Comparison of ENCODE assay signal across 8 mouse cellular contexts in genomic region chr2:125731763-125732560, GRCm38 (mm10). TPM values are rescaled to one million over a fixed set of nuclear protein-coding genes. Genes with fewer than 3 reads are reported as not detected.
DNase-seq lines count a peak whose midpoint lies in the region; ATAC-seq and TF ChIP-seq lines count a peak whose summit lies in the region.

No protein-coding gene starts in this region.

- peaks cover 1% of the 10 kb centered on the region; the same call in 1 of the 2 replicates for H3K4me1 ChIP-seq in bone marrow, adult 2 months (ENCODE audit: control insufficient read depth, insufficient read depth, low read length)
- peaks cover 13% of the 10 kb centered on the region for H3K4me1 ChIP-seq in embryonic facial prominence, embryonic 14.5 days (ENCODE audit: control insufficient read depth, insufficient read depth, low read length)
- peaks cover 16% of the 10 kb centered on the region for H3K4me1 ChIP-seq in limb, embryonic 12.5 days (replicated peaks)
- peaks cover 11% of the 10 kb centered on the region for H3K4me1 ChIP-seq in midbrain, embryonic 15.5 days

- H3K4me2 ChIP-seq in embryonic facial prominence, embryonic 14.5 days (ENCODE audit: low read depth, low read length): peak overlapping the region; percentile 69
- peak overlapping the region; percentile 60 for H3K4me2 ChIP-seq in limb, embryonic 12.5 days
- H3K4me2 ChIP-seq in midbrain, embryonic 15.5 days: peak overlapping the region; percentile 87

- no peaks in the 10 kb centered on the region for H3K27me3 ChIP-seq in embryonic facial prominence, embryonic 14.5 days (replicated peaks; ENCODE audit: control insufficient read depth, insufficient read depth, low read length)
- 0 out of 2 replicates have a peak, but pooled peaks cover 4% of the 10 kb centered on the region for H3K27me3 ChIP-seq in limb, embryonic 12.5 days
- H3K27me3 ChIP-seq in midbrain, embryonic 15.5 days (replicated peaks): no peaks in the 10 kb centered on the region

- peak; percentile 95 for ATAC-seq in embryonic facial prominence, embryonic 14.5 days (ENCODE audit: low read depth)
- peak; percentile 92 for ATAC-seq in limb, embryonic 12.5 days (ENCODE audit: insufficient number of reproducible peaks, insufficient read depth, low FRiP score, low TSS enrichment, low read depth)
- ATAC-seq in midbrain, embryonic 15.5 days (replicated peaks): peak; percentile 96

- peak; percentile 35; the same call in 1 of the 2 replicates for TF ChIP-seq POLR2A in bone marrow, adult 2 months (IDR thresholded peaks at IDR 0.05; ENCODE audit: borderline replicate concordance, control insufficient read depth, low read depth, low read length)

- TF ChIP-seq CTCF in bone marrow, adult 2 months (IDR thresholded peaks at IDR 0.05; ENCODE audit: control insufficient read depth, insufficient read depth, low read length): peak; percentile 89

- H3K9me3 ChIP-seq in embryonic facial prominence, embryonic 14.5 days (ENCODE audit: control insufficient read depth, low read length): no peaks in the 10 kb centered on the region
- no peaks in the 10 kb centered on the region for H3K9me3 ChIP-seq in limb, embryonic 12.5 days
- H3K9me3 ChIP-seq in midbrain, embryonic 15.5 days: no peaks in the 10 kb centered on the region

- no peak overlapping the region for H3K4me3 ChIP-seq in bone marrow, adult 2 months (replicated peaks; ENCODE audit: control insufficient read depth, low read depth, low read length)
- peak overlapping the region; percentile 46 for H3K4me3 ChIP-seq in embryonic facial prominence, embryonic 14.5 days (ENCODE audit: low read depth, low read length)
- peak overlapping the region; percentile 45 for H3K4me3 ChIP-seq in limb, embryonic 12.5 days (replicated peaks)
- H3K4me3 ChIP-seq in midbrain, embryonic 15.5 days: peak overlapping the region; percentile 47

- WGBS in bone marrow, adult 2 months: 23% methylated on average over 35 of the region's 35 CpGs
- 11% methylated on average over 35 of the region's 35 CpGs for WGBS in embryonic facial prominence, embryonic 14.5 days
- WGBS in limb, embryonic 12.5 days: 6% methylated on average over 35 of the region's 35 CpGs
- WGBS in midbrain, embryonic 15.5 days: 6% methylated on average over 35 of the region's 35 CpGs

- no peaks in the 10 kb centered on the region for H3K36me3 ChIP-seq in embryonic facial prominence, embryonic 14.5 days (ENCODE audit: control insufficient read depth, insufficient read depth, low read length)
- no peaks in the 10 kb centered on the region for H3K36me3 ChIP-seq in limb, embryonic 12.5 days
- no peaks in the 10 kb centered on the region for H3K36me3 ChIP-seq in midbrain, embryonic 15.5 days (replicated peaks)

- peak; percentile 79 for DNase-seq in A20 (ENCODE audit: low read depth, low spot score)
- peak; percentile 95 for DNase-seq in embryonic facial prominence, embryonic 14.5 days (ENCODE audit: low spot score)
- peak; percentile 91 for DNase-seq in heart, adult 8-10 months (ENCODE audit: low spot score)
- DNase-seq in kidney, adult 8-10 months: peak; percentile 92 to 96
- DNase-seq in spleen, adult 18-20 months: peak; percentile 66 to 87

- peak overlapping the region; percentile 72 for H3K9ac ChIP-seq in embryonic facial prominence, embryonic 14.5 days (ENCODE audit: low read depth, low read length)
- peak overlapping the region; percentile 74 for H3K9ac ChIP-seq in limb, embryonic 12.5 days (replicated peaks)
- peak overlapping the region; percentile 70 for H3K9ac ChIP-seq in midbrain, embryonic 15.5 days

- H3K27ac ChIP-seq in bone marrow, adult 2 months (ENCODE audit: control insufficient read depth, insufficient read depth, low read depth, low read length, poor library complexity): peak overlapping the region; percentile 10; the same call in 1 of the 2 replicates
- peak overlapping the region; percentile 80 for H3K27ac ChIP-seq in embryonic facial prominence, embryonic 14.5 days (replicated peaks; ENCODE audit: low read depth, low read length)
- peak overlapping the region; percentile 91 for H3K27ac ChIP-seq in limb, embryonic 12.5 days
- H3K27ac ChIP-seq in midbrain, embryonic 15.5 days: peak overlapping the region; percentile 91

RNA-seq across cellular contexts. Expression of gene Shc4, which starts 8.0 kb away (rescaled TPM):
- polyA plus RNA-seq in bone marrow, adult 2 months (2011; ENCODE audit: insufficient read depth, insufficient read length, low replicate concordance, missing spikeins): 0.34 TPM in 1 of 2 replicates, not detected in the other
- polyA plus RNA-seq in embryonic facial prominence, embryonic 14.5 days (2014; fragmentation: Nextera tagmentation; extraction: Ambion mirVana): 1.3 and 2.1 TPM in 2 replicates
- under 1 TPM; 0.82 to 0.97 (median 0.91) TPM for total RNA-seq in heart, adult 8-10 months (2022)
- 1.1 and 1.2 TPM in 2 replicates for polyA plus RNA-seq in limb, embryonic 12.5 days (2016; fragmentation: Nextera tagmentation; extraction: Ambion mirVana)
- polyA plus RNA-seq in midbrain, embryonic 15.5 days (2015; fragmentation: Nextera tagmentation; extraction: Ambion mirVana): 3.6 and 3.7 TPM in 2 replicates

RNA-seq across cellular contexts. Expression of gene Secisbp2l, which starts 50.7 kb away (rescaled TPM):
- polyA plus RNA-seq in bone marrow, adult 2 months (2011; ENCODE audit: insufficient read depth, insufficient read length, low replicate concordance, missing spikeins): 14.1 and 14.3 TPM in 2 replicates
- 21.8 and 22.1 TPM in 2 replicates for polyA plus RNA-seq in embryonic facial prominence, embryonic 14.5 days (2014; fragmentation: Nextera tagmentation; extraction: Ambion mirVana)
- total RNA-seq in heart, adult 8-10 months (2022): 10 to 100 TPM; 26.1 to 29.2 (median 27.6) TPM
- 21.4 and 22.4 TPM in 2 replicates for polyA plus RNA-seq in limb, embryonic 12.5 days (2016; fragmentation: Nextera tagmentation; extraction: Ambion mirVana)
- polyA plus RNA-seq in midbrain, embryonic 15.5 days (2015; fragmentation: Nextera tagmentation; extraction: Ambion mirVana): 30.5 and 32.7 TPM in 2 replicates

RNA-seq across cellular contexts. Expression of gene Eid1, which starts 59.1 kb away (rescaled TPM):
- polyA plus RNA-seq in bone marrow, adult 2 months (2011; ENCODE audit: insufficient read depth, insufficient read length, low replicate concordance, missing spikeins): 52.8 and 67.1 TPM in 2 replicates
- polyA plus RNA-seq in embryonic facial prominence, embryonic 14.5 days (2014; fragmentation: Nextera tagmentation; extraction: Ambion mirVana): 273 and 294 TPM in 2 replicates
- total RNA-seq in heart, adult 8-10 months (2022): 10 to 100 TPM; 46.5 to 54.1 (median 48.9) TPM
- 276 and 293 TPM in 2 replicates for polyA plus RNA-seq in limb, embryonic 12.5 days (2016; fragmentation: Nextera tagmentation; extraction: Ambion mirVana)
- 376 and 397 TPM in 2 replicates for polyA plus RNA-seq in midbrain, embryonic 15.5 days (2015; fragmentation: Nextera tagmentation; extraction: Ambion mirVana)

Comparison
In these comparisons a context has a peak if more than half of its experiments do, and no peak if none do; other contexts are left out.
1. H3K27ac ChIP-seq: peak in every context shown above with its lines; median percentile 91 in limb, embryonic 12.5 days; 91 in midbrain, embryonic 15.5 days; 80 in embryonic facial prominence, embryonic 14.5 days; 10 in bone marrow, adult 2 months.